Mouse (Mus musculus) kidney, postnatal 0 days (tissue): ENCODE results near the gene Mmp2. TPM values are rescaled to one million over a fixed set of nuclear protein-coding genes. Genes with fewer than 3 reads are reported as not detected.

ENCODE experiments used
- ATAC-seq: fragments of 200-750 bp; cut with Nextera tagmentation; replicated peaks from 2 replicates; pipeline ENCODE4 v1.8.0; 2017; ENCODE audit warnings: low read depth, moderate number of reproducible peaks, moderate TSS enrichment, moderate library complexity; ENCODE audit not compliant: low FRiP score
- DNase-seq: peaks from one replicate; pipeline ENCODE4 v3.0.0-alpha.2; 2016; ENCODE audit warnings: low spot score
- H3K27ac ChIP-seq: fragments of 300-500 bp; sonication (generic); 2 replicates; pipeline ENCODE4 v1.5.1; 2014; ENCODE audit warnings: mild to moderate bottlenecking
- H3K27me3 ChIP-seq: fragments of 300-500 bp; sonication (generic); 2 replicates; pipeline ENCODE4 v1.6.1; 2014; ENCODE audit warnings: low read length, mixed read lengths; ENCODE audit not compliant: insufficient read depth
- H3K36me3 ChIP-seq: fragments of 300-500 bp; sonication (generic); 2 replicates; pipeline ENCODE4 v1.6.1; 2014; ENCODE audit warnings: low read length, mixed read lengths; ENCODE audit not compliant: insufficient read depth
- H3K4me1 ChIP-seq: fragments of 300-500 bp; sonication (generic); replicated peaks from 2 replicates; pipeline ENCODE4 v1.6.1; 2014; ENCODE audit warnings: antibody characterized with exemption, low read length, mixed read lengths; ENCODE audit not compliant: insufficient read depth
- H3K4me2 ChIP-seq: fragments of 300-500 bp; sonication (generic); 2 replicates; pipeline ENCODE4 v1.6.1; 2014; ENCODE audit warnings: mild to moderate bottlenecking, low read length, moderate library complexity, mixed read lengths
- H3K4me3 ChIP-seq: fragments of 300-500 bp; sonication (generic); replicated peaks from 2 replicates; pipeline ENCODE4 v1.5.1; 2014; ENCODE audit warnings: low read depth, low read length
- H3K9ac ChIP-seq: fragments of 300-500 bp; sonication (generic); 2 replicates; pipeline ENCODE4 v1.6.1; 2014; ENCODE audit warnings: low read depth, low read length
- H3K9me3 ChIP-seq: fragments of 300-500 bp; sonication (generic); replicated peaks from 2 replicates; pipeline ENCODE4 v1.6.1; 2016; ENCODE audit warnings: low read length, inconsistent platforms, mixed read lengths
- CTCF ChIP-seq: IDR thresholded peaks from 2 replicates; pipeline ENCODE4 v1.5.1; 2016; ENCODE audit warnings: antibody characterized with exemption, low read depth, mild to moderate bottlenecking, moderate library complexity
- WGBS: fragments of 180-500 bp; shearing (Covaris S2); extraction: QIAGEN DNeasy Blood & Tissue Kit; methylation state at CpG from one replicate; pipeline ENCODE4 v1.1.7; 2014; 5-methylcytosine and 5-hydroxymethylcytosine counted together
- polyA plus RNA-seq: library from polyadenylated mRNA; unstranded; fragments of >200 nt; fragmentation: Nextera tagmentation; extraction: Ambion mirVana; gene quantifications from 2 replicates; pipeline ENCODE4 v1.2.1, GENCODE M21; 2015

Gene Mmp2
- polyA plus RNA-seq, 1 experiment from 2014 or later, result 136 TPM

DNA sequence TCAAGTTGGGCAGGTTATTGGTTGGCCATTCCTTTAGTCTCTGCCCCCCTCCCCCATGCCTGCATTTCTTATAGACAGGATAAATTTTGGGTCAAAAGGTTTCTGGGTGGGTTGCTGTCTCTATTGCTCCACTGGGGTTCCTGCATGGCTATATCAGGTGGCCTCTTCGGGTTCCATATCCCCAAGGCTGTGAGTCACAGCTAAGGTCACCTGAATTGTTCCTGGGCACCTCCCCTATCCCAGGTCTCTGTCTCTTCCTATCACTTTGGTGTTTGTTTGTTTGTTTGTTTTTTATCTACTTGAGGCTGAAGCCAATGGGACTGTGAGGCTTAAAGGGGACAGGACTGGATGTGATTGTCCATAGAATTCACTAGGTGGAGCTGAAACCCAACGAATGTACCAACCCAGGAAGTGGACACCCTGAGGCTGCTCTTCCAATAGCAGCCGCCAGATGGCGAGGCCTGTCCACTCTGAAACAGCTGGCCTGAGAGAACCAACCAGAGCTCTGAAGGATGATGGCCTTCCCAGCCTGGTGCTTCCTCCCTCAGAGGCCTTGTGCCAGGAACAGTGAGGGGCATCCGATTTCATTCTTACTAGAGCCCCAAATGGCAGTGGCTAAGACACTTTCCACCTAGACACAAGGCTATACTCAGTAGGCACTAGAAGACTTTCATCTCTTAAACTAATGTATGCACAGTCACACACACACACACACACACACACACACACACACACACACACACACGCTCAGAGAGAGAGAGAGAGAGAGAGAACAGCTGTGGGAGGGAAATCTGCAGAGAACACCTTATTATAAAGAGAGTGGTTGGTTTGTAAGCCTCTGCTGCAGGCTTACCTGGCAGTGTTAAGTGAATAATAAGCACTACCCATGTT, 8.9 kb upstream of the Mmp2 start:
- Histone ChIP-seq H3K9me3 (no peaks in the 10 kb centered on the region), H3K36me3 (no peaks in the 10 kb centered on the region), H3K4me3 (no peak overlapping the region), H3K27me3 (no peaks in the 10 kb centered on the region), H3K4me1 (no peaks in the 10 kb centered on the region), H3K4me2 (no peak overlapping the region), H3K27ac (no peak overlapping the region), H3K9ac (no peak overlapping the region)
- 16% methylated on average over 5 of the region's 6 CpGs for WGBS
- DNase-seq, result peak; percentile 97
- TF ChIP-seq CTCF, result peak; percentile 100
- ATAC-seq, result peak; percentile 71

GRCm38 (mm10) chr8:92821151-92821550, 5.9 kb upstream of the Mmp2 start:
- H3K4me1 ChIP-seq, result no peaks in the 10 kb centered on the region
- H3K9ac ChIP-seq, result no peak overlapping the region
- TF ChIP-seq CTCF, result no peak
- H3K4me3 ChIP-seq, result no peak overlapping the region
- H3K27ac ChIP-seq, result no peak overlapping the region
- H3K27me3 ChIP-seq, result no peaks in the 10 kb centered on the region
- no peak overlapping the region for H3K4me2 ChIP-seq
- ATAC-seq (no peak), DNase-seq (no peak)
- H3K9me3 ChIP-seq, result no peaks in the 10 kb centered on the region
- no peaks in the 10 kb centered on the region for H3K36me3 ChIP-seq

DNA sequence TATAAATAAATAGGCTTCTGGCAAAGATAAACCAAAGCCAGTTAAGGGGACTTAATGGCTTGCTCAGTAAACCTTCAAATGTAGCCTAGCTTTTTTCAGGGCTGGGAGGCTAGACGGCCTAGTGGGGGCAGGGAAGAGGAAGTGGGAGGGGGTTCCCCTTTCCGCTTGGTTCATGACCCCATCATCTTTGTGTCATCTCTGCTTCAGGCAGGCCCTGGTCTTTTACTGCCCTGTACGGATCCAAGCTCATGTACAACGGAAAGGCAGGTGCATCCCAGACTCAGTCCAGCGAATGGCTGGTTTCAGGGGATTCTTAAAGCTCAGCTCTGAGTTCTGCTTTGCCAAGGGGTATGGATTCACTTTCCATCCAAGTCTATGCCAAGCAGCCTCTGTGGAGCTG, 4.7 kb upstream of the Mmp2 start:
- TF ChIP-seq CTCF, result no peak
- no peak overlapping the region for H3K9ac ChIP-seq
- no peak for DNase-seq
- H3K36me3 ChIP-seq, result no peaks in the 10 kb centered on the region
- no peaks in the 10 kb centered on the region for H3K27me3 ChIP-seq
- no peak overlapping the region for H3K4me2 ChIP-seq
- ATAC-seq, result no peak
- 57% methylated on average over 5 of the region's 5 CpGs for WGBS
- no peak overlapping the region for H3K4me3 ChIP-seq
- no peak overlapping the region for H3K27ac ChIP-seq
- peaks cover 5% of the 10 kb centered on the region for H3K4me1 ChIP-seq
- H3K9me3 ChIP-seq, result no peaks in the 10 kb centered on the region

- Histone ChIP-seq H3K36me3 (no peaks in the 10 kb centered on the region), H3K27me3 (no peaks in the 10 kb centered on the region), H3K9me3 (no peaks in the 10 kb centered on the region), H3K4me2 (no peak overlapping the region), H3K4me3 (no peak overlapping the region), H3K27ac (no peak overlapping the region), H3K4me1 (peaks cover 7% of the 10 kb centered on the region), H3K9ac (no peak overlapping the region)
- DNase-seq (no peak), ATAC-seq (no peak)
- no peak for TF ChIP-seq CTCF
- 56% methylated on average over 4 of the region's 4 CpGs for WGBS
These were observed 1.1 kb upstream of the Mmp2 start for GRCm38 (mm10) chr8:92825991-92826390.

DNA sequence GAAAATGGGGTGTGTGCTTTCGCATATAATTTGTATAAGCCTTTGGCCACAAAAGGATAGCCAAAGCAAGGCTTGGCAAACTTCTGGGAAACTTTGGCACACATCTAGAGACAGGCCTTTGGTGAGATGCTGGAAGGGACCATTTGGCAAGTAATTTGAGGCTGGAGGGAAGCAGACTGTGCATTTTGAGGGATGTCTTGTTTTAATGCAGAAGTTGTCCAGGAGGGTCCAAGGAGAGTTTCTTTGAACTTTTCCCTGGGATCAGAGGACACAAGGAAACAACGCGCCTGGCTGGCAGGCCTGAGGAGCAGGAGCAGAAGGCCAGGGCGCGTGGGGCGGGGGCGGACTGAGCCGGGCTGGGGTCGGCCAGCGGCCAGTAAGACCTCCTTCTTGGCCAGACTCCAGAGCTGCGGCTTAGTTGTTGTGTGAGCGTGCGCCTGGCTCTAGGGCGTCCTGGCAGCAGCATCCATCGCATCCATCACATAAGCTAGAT, 1.2 kb downstream of the Mmp2 start:
- no peak for TF ChIP-seq CTCF
- ATAC-seq, result 0 out of 2 replicates have a peak, but pooled peaks have one; percentile 40
- H3K9ac ChIP-seq, result 0 out of 2 replicates have a peak overlapping the region, but pooled peaks have one; percentile 14
- H3K27ac ChIP-seq, result no peak overlapping the region
- peak overlapping the region; percentile 72 for H3K4me2 ChIP-seq
- no peaks in the 10 kb centered on the region for H3K27me3 ChIP-seq
- peak; percentile 70 for DNase-seq
- H3K4me3 ChIP-seq, result peak overlapping the region; percentile 51
- 26% methylated on average over 15 of the region's 15 CpGs for WGBS
- no peaks in the 10 kb centered on the region for H3K36me3 ChIP-seq
- H3K9me3 ChIP-seq, result no peaks in the 10 kb centered on the region
- peaks cover 7% of the 10 kb centered on the region for H3K4me1 ChIP-seq

DNA sequence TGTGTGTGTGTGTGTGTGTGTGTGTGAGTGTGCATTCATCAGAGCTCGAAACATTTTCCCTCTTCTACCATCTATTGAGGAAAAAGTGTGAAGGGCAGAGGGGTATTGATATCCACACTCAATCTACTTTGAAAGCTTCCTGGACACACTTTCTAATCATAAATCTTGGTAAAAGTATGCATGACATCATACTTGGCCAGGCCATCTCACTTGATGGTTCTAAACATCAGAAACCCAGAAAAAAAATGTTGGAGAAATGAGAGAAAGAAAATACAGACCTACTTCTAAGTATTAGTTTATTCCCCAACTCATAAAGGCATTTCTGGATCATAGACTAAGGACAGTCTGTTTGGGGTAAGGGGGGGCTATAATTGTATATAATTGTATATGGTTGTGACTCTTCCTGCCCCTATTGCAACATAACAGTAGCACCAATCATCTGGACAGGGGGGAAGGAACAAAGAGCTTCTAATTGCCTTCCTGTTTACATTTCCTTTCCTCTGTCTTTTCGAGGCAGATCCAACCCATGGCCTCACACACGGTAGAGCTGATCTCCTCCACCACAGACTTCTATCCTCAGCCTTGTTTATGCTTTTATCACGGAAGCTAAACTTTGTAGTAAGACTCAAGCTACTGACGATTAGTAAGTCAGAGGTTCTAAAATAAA, 7.1 kb downstream of the Mmp2 start:
- WGBS, result 51% methylated on average over 5 of the region's 5 CpGs
- Histone ChIP-seq H3K36me3 (no peaks in the 10 kb centered on the region), H3K9me3 (no peaks in the 10 kb centered on the region), H3K9ac (no peak overlapping the region), H3K4me3 (no peak overlapping the region), H3K4me1 (no peaks in the 10 kb centered on the region), H3K27ac (no peak overlapping the region), H3K27me3 (no peaks in the 10 kb centered on the region), H3K4me2 (no peak overlapping the region)
- no peak for TF ChIP-seq CTCF
- DNase-seq (no peak), ATAC-seq (no peak)
